Mouse (Mus musculus): ENCODE results near the gene Pgap1.

Gene Pgap1

DNA sequence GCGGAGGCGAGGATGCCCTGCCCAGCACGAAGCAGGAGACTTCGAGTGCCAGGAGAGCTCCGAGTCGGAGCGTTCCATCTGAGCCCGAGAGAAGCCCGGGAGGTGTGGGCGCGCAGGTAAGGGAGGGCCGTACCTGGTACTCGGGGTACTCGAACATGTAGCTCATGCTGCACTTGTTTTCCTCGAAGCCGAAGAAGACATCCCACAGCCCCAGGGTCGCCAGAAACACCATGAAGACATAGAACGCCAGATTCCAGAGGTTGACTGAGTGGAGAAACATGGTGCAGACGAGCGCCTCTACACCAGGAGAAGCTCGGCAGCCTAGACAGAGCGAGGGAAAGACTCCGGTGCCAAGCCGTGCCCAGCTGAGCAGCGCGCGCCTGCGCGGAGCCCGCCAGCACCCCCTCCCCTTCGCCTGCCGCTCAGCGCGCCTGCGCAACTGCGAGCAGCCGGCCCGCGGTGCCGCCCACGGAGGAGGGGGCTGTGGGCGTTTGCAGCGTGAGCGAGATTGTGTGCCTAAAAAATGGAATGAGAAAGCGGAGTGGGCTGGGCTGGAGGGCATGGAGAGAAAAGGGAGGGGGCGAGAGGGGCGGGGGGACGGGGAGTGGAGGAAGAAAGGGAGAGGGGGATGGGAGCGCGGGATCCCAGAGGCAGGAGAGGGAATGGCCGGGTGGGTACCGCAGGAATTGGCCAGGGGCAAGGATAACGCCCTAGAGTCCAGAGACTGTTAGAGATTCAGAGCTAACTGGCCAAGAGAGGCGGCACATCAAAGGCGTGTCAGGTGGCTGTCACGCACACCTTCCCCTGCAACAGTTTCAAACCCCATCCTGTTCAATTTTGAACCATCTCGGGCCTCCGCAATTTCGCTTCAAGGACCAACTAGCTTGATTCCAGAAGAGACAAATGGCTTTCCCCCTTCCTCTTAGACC is at the start of gene Pgap1:
Gene Pgap1 (minus strand): TSS at position 384 of the 929 bp plus-strand sequence.
- in situ Hi-C loops (cut with MboI, MseI): no loop called here

DNA sequence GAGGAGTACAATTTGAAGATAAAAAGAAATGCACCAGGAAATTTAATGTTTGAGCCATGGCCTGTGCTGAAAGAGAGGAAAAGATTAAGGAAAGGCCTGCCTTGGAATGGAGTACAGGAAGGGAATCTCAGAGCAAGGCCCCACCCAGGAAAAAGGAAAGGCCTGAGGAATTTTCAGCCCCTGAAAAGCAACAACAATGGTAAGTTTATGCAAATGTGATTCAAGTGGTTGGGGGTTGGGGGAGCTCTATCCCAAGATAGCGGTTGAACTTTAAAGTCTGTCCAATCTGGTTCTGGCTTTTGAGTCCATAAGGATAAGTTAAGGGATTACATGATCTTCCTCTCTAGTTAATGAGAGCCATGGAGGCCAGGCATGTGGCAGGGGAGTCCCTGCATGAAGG is 49.5 kb upstream of the Pgap1 start:
- in situ Hi-C loops (cut with MboI, MseI): no loop called here

DNA sequence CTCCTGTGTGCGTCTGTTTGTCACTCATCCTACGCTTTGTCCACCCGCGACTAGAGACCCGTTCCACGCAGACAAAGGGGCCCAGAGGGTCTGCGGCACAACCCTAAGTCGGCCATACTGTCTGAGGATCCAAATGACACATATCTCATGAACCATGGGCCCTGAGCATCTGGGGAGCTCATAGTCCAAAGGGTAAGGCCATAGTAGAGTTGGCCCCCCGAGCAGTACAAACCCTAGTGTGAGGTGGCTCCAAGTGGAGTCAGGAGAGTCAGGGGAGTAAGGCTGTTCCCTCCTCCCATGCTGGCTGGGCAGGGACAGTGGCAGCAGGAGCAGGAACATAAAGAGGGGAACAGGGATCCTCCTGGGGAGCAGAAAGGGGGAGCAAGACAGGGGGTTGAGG is 44.2 kb upstream of the Pgap1 start:
- in situ Hi-C loops (cut with MboI, MseI): no loop called here

DNA sequence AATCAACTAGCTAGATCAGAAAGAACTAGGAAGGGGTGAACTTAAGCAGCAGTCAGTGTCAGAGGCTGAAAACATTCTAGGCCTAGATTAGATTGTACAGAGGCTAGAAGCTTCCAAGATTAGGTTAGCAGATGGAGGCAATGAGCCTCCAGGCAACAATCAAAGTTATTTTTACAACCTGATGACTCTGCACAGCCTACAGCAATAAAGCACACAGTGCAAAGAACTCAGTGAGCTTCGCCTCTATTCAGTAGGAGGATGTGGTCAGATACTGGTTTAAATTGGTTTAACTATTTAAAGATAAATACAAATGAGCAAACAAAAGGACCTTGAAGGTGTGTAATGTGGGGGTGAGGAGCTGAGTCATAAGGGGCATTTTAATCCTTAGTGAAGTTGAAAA is 42.8 kb upstream of the Pgap1 start:
- in situ Hi-C loops (cut with MboI, MseI): no loop called here

DNA sequence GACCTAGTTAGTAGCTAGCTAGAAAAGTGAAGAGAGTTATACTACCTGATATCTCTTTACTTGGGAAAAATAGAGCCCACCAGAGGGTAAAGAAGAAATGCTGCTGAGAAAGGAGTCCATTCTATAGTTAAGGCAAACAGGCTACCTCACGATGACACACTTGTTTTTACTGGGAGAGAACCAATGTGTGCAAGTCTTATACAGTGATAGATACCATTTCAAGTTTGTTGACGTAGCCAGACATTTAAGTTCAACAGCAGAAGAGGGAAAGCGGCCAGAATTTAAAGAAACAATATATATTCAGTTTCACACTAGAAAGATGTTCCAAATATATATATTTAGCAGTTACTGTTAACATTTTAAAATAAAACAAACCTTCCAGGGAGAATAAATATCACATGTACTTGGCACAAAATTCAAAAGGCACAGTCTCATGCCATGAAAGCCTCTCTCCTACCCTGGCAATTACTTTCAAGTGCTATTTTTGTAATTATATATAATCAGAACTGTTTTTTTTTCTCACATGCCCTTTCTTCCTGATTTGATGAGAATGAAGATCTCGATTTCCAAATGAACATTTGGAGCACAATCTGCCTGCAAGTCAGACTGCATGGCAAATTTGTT is 40.2 kb upstream of the Pgap1 start:
- in situ Hi-C loops (cut with MboI, MseI): no loop called here

DNA sequence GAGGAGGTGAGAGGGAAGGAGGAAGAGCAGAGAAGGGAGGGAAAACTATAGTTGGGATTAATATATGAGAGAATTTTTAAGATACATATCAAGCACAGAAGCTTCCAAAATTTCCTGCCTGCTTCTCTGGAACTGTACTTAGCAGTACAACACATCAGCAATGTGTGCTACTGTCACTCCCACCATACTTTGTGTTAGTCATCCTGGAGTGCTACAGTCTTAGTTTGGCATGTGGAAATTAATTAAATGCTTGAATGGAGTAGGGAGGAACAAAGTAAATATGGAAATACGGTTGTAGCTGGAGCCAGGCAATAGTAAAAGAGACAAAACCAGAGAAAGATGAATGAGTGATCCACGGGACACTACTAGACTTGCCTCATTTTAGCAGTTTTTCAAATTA is 38.7 kb upstream of the Pgap1 start:
- in situ Hi-C loops (cut with MboI, MseI): no loop called here

DNA sequence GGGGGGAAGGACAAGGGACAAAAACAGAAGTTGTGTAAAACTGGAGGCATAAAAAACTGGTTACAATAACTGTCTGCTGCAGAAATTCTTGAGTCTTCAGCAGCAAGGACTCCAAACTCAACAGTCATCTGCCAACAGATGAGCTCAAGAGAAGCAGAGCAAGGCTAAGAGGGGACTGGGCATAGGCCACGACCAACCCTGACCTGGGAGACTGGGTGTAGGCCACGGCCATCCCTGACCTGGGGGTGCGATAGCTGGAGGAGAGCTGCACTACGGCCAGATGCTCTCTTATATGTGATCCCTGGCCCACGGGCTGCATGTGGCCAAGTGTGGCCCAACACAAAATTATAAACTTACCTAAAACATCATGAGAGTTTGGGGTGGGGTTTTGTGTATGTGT is 29.6 kb upstream of the Pgap1 start:
- in situ Hi-C loops (cut with MboI, MseI): no loop called here

DNA sequence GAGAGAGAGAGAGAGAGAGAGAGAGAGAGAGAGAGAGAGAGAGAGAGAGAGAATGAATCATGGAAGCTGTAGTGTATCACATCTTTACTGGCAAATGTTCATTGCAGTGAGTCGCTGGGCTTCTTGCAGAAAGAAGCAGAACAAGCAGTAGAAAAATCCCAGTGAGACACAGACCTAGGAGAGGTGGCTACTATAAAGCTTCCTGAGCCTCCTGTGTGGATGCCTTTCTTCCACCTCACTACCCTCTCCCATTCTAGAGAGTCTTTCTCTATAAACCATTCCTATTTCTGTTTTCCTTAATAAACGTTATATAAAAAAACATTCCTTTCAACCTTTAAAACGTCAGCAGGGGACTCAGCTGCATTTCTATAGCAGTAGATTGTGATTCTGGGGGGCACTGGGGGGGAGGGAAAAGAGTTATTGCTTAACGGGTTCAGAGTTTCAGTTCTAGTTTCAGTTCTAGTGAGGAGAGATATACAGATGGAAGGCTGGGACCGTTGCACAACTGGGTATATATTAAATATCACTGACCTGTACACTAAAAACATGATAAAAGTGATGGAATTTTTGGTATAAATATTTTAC is 28.6 kb upstream of the Pgap1 start:
- in situ Hi-C loops (cut with MboI, MseI): no loop called here

DNA sequence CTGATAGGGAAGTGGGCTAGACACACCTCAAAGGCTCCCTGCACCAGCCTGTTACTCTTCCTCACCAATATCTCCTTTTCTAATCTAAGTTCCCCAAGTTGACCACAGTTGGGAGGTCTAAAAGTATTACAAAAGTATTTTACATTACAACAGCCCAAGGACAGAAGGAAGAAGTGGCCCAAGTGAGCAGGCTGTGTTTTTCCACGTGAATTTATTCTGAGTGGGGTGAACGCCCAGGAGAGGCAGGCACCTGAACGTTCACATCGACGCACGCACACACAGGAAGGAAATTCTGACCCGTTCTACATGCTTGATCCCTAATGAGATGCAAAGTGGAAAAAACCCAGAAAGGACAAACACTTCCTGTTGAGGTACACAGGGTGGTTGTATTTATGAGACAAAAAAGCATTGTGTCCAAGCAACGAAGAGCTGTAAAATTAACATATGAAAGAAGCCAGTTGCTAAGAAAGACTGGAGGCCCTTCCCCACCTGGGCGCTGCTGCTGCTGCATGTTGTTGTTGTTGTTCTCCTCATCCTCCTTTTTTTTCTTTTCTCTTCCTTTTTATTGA is 27.9 kb upstream of the Pgap1 start:
- in situ Hi-C loops (cut with MboI, MseI): no loop called here

DNA sequence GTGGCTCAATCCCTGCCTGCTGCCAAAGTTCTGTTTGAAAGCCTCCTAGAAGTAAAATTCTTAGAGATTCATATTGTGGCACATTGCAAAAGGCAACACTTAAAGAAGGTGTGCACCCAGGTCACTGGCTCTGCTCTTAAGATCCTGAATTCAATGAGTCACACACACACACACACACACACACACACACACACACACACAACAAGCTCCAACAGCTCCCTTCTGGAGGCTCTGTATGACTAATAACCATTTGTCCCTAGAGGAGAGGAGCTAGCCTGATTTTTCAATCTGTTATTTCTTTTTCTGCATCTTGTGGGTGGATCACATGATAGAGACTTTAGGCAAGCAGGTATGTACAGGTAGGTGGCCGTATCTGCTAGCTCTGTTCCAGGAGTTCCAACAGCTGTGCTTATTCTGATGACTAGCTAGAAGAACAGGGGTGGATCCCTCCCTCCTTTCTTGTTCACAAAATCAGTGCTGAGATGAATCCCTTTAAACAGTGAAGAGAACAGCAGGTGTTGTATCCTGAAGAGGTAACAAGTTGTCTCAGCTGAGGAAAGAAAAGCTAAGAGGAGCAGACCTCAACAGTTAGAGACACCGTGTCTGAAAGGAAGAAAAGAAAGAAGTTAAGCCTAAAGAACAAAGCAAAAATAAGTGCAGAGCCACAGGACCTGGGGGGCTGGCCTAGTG is 27.2 kb upstream of the Pgap1 start:
- in situ Hi-C loops (cut with MboI, MseI): no loop called here

DNA sequence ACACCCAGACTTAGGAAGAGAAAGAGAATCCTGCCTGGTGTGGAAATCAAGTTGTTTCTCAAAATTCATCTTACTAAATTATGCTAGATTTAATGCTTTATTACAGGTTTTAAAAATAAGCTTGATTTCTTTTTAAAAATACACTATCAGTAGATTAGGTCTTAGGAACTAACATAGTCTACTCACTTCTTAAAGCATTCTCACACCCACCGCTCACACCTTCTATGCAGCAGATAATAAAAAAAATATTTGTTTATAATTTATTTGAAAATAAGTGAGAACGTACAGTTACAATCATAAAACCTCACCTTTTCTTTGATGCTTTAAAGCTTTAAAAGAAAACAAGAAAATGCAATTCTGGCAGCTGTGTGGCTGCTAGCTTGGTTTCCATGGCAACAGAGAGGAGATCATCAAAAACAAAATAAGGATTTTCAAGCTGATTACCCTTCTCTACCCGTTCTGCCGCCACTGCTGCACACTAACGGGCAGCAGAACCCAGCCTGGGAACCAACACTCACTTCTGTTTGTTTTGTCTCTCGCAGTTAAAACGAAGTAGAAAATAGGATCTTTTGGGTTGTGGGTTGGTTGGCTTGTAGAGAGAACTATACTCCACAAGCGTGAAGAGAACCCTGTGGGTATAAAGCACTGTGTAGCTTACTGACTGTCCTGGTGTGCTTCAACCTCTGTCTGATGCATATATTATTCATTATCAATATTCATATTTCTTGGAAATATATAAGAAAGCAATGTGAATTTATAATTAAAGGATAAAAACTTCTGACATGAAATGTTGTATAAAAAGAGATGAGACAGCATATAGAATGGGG is 21.1 kb upstream of the Pgap1 start:
- in situ Hi-C loops (cut with MboI, MseI): no loop called here

DNA sequence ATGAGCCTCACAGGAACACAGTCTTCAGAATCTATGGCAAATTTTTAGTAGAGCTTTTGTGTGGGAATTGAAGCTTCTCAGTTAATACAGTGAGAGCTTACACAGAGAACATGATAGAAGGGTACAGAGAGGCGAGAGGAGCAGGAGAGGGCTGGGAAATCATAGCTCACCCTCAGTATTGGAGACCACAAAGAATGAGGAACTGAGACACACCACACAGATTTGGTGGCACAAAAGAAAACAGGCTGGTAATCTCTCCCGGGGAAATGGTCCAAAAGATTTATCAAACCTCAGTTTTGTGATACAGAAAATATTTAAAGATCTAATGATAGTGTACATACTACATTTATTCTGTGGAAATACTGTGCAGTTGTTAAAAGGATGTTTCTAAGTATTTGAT is 11.6 kb upstream of the Pgap1 start:
- in situ Hi-C loops (cut with MboI, MseI): no loop called here

DNA sequence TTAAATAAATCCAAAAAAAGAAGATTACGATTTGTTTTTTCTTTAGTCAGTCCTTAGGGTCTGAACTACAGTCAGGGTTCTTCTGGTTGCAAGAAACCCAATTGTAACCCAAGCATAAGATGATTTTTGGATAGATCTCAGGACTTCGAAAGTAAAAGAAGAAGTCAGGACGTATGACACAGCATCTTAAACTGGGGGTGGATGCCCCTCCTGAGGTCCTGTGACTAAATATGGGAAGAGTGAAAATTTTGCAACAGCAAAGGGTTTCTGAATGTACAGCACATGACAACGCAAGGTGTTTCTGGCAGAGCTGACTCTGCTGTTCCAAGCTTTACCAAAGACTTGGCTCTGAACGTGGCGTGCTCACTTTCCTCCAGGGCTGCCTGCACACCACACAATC is 6.4 kb upstream of the Pgap1 start:
- in situ Hi-C loops (cut with MboI, MseI): no loop called here

DNA sequence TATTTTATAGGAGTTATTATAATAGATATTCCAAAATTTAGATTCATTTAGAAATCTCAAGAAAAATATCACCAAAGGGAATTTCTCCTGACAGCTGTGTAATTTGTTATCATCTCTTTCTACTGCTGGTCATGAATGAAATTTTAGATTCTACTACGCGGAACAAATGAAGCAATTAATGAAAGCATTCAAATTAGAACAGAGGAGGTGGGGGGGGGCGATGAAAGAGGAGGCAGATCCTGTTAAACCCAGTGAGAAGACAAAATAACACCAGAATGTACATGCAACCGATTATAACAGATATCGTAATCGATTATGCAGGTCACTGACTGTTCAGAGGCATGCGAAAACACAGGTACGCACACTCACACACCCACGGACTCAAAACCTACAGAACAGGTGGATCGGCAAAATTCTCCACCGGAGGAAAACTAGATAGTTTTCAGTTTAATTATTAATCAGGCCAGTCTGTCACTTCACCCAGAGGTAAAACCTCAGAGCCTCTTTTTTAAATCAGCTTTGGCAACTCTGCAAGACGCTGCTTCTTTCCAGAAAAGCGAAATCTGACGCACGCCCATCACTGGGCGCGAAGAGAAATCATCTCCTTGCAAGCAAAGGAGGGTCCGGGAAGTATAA is 780 bp downstream of the Pgap1 start:
- in situ Hi-C loops (cut with MboI, MseI): no loop called here

DNA sequence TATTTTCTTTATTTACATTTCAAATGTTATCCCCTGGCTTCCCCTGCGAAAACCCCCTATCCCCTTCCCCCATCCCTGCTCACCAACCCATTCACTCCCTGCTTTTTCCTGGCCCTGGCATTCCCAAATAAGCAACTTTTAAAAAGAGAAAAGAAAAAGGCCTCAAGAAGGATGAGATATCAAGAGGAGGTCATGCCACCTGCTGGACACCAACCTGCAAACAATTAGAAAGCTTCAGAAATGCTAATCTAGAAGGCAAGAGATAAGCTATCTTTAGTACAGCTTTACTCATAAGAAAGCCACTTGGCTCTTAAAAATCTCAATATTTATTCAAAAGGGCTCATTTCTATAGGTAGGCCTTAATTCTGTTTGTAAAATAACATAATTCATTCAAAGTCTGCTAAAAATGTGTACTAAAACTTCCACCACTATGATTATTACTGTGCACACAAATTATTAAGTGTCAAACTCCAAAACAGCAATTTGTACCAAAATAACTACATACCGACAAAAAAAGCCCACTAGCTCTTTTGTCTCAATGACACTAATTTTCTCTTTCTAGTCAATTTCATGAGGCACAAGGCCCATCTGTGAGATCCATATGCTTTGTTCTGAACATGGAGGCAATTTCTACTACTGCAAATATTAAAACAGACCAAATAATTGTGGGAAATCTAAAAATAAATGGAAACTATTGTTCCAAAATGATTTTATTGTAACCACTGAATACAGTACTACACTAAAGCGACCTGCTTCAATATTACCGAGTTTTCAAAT is 1.9 kb downstream of the Pgap1 start:
- in situ Hi-C loops (cut with MboI, MseI): no loop called here

DNA sequence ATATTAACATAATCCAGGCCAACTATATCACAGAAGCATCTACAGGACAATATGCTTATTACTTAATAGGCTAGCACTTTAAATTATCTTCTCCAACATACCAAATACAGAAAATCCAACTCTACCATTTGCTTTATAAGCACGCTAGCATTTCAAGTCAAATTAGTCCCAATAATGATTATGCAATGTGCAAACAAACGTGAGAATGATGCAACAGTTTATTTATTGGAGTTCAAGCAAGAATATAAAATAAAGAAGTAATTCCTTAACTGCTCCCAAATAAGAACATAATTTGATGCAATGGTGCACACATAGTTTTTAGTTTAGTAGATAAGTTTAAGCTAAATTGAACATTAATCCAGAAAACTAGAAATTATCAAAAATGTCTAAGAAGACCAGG is 4.9 kb downstream of the Pgap1 start:
- in situ Hi-C loops (cut with MboI, MseI): no loop called here

DNA sequence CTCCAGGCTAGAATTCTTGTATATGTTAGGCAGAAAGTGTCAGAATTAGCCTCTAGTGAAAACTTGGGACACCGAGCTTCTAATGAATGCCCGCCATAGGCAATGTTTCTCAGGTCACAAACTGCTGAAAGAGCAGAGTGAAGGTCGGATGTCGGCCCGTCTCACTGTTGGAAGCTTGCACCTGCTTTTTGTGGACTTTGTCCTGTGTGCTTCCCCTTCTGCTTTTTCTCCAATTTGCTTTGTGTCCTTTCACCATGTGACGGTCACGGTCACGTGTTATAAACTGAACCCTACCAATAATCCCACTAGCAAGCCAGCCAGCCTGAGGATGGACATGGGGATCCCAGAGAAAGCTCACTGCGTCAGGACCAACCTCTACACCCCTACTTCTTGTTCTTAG is 12.3 kb downstream of the Pgap1 start:
- in situ Hi-C loops (cut with MboI, MseI): no loop called here

DNA sequence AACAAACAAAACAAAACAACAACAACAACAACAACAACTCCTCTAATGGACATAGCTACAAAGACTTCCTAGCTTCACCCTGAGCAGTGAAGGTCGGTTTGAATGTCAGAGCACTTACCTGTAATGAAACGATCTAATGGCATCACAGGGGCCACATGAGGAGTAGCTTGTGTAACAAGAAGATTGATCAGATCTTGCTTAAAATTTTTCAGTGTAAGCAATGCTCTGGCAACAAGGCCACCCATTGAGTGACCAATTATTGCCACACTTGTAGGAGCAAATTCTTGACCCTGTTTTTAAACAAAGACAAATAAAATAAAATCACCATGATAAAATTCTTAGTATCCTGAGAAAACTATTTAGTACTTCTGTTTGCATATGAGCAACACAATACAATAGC is 14.6 kb downstream of the Pgap1 start:
- in situ Hi-C loops (cut with MboI, MseI): no loop called here

DNA sequence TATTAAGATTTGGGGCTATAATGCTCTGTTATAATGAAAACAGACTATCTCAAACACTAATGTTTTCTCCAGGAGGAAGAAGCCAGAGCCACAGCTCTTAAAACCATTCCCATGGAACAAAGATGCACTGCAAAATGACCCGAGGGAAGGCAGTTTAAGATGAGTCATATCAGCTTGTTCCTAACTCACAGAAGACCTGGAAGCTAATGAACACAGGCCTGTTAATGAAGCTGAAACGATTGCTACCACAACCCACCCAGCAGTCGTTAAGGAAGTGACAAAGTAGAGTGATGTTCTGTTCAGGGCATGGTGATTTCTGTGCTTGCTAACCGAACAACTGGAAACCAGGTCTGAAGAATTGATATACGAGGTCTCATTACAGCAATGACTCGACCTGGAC is 26.3 kb downstream of the Pgap1 start:
- in situ Hi-C loops (cut with MboI, MseI): no loop called here

DNA sequence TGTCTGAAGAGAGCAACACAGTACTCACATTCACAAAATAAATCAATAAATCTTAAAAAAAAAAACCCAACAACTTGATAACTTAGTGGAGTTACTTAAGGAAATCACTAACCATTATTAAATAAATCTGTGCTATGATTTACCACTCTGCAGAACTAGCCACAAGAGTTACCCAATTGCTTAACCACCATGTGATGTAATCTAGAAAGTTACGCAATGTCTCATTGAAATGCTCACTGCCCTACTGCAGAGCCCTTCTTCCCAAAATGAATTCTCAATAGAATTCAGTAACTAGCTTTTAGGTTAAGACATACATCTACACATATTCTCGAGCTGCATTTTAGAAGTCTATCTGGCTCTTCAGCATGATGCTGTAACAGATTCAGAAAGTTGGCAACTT is 33.8 kb downstream of the Pgap1 start:
- in situ Hi-C loops (cut with MboI, MseI): no loop called here

Measured in T-helper 17 cell (primary cell).